Mouse (Mus musculus): Measurements from ENCODE around the gene Luc7l2. TPM values are rescaled to one million over a fixed set of nuclear protein-coding genes. Genes with fewer than 3 reads are reported as not detected.

Luc7l2 gene
- total RNA-seq (2014; rRNA removed) (73.2 and 97.6 TPM in 2 replicates), polyA plus RNA-seq (2015; fragmentation: Nextera tagmentation; extraction: Ambion mirVana) (12.0 and 26.1 TPM in 2 replicates)

DNA sequence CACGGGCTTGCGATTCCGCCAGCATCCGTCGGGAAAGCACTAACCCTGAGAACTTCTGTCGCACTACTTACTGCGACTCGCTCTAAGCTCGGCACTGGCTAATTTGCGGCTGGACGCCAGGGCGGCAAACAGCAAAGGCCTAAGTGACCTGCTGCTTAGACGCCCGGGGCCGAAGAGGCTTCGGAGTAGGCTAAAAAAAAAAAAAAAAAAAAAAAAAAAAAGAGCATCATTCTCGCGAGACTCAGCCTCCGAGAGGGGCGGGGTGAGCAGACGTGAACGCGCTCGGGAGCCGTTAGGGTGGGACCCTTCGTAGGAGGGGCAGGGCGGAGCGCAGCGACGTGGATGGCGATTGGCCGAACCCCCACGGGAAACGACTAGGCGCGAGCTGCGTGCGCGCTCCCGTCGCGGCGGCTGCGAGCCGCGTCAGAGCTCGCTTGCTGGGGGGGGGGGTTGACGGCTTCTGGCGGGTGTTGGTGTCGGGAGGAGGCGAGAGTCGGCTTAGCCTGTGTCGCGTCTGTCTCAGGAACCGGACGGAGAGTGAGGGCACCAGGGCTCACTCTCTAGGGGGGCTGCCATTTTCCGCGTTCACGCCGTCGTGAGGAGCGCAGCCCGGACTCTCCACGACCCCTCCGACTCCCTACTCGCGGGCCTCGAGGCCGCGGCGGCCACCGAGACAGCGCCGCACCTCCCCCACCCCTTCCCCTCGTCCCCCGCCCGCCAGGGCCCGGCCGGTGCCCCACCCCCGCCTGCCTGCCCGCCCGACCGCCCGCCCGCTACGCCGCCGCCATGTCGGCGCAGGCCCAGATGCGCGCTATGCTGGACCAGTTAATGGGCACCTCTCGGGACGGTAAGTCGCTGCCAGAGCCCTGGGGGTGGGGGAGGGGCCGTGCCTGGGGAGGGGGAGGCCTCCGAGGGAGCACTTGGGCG is at the start of gene Luc7l2:
Gene Luc7l2, plus strand, starts transcription at position 273 of the 927 bp plus-strand sequence.
- H3K4me2 ChIP-seq (ENCODE audit: low read depth), result peak within 1 kb of the TSS; percentile 81
- H3K4me3 ChIP-seq (ENCODE audit: low read depth, low read length), result peak within 1 kb of the TSS; percentile 78
- 0 out of 2 replicates have a peak, but pooled peaks cover 5% of the 10 kb centered on the region for H3K4me1 ChIP-seq (ENCODE audit: insufficient read depth)
- ATAC-seq (peak; percentile 90), DNase-seq (peak; percentile 99)
- peak within 1 kb of the TSS; percentile 99 for H3K27ac ChIP-seq (ENCODE audit: low read depth, low read length)
- no peaks in the 10 kb centered on the region for H3K27me3 ChIP-seq (ENCODE audit: insufficient read depth, low read length)
- TF ChIP-seq CTCF (IDR thresholded peaks at IDR 0.05; ENCODE audit: low read depth), result no peak
- no peaks in the 10 kb centered on the region for H3K36me3 ChIP-seq (ENCODE audit: insufficient read depth)
- WGBS, result under 1% methylated on average over 82 of the region's 98 CpGs
- peak within 1 kb of the TSS; percentile 92 for H3K9ac ChIP-seq
- H3K9me3 ChIP-seq (ENCODE audit: low read length), result no peaks in the 10 kb centered on the region

DNA sequence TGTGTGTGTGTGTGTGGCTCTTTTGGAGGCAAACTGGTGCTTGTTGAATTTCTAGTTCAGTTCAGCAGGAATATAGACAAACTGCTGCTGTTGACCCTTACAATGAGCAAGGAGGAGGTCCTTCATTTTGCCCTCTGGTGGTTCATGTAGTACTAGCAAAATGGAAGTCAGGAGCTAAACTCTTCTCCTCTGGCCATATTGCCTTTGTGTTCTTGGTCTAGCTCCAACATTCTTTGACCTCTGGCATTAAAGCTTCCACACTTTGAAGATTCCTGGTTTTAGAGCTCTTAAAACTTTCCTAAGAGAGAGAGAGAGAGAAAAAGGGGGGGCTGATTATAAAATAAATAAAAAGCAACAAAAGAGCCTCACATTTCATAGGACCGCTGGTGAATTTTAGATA is 39.0 kb upstream of the Luc7l2 start:
- ATAC-seq (no peak), DNase-seq (no peak)
- no peak overlapping the region for H3K4me3 ChIP-seq (ENCODE audit: low read depth, low read length)
- no peak overlapping the region for H3K4me2 ChIP-seq (ENCODE audit: low read depth)
- H3K4me1 ChIP-seq (ENCODE audit: insufficient read depth), result no peaks in the 10 kb centered on the region
- H3K36me3 ChIP-seq (ENCODE audit: insufficient read depth), result 0 out of 2 replicates have a peak, but pooled peaks cover 5% of the 10 kb centered on the region
- WGBS, result 96% methylated on average over 1 of the region's 1 CpGs
- H3K27me3 ChIP-seq (ENCODE audit: insufficient read depth, low read length), result no peaks in the 10 kb centered on the region
- TF ChIP-seq CTCF (IDR thresholded peaks at IDR 0.05; ENCODE audit: low read depth), result no peak
- H3K9ac ChIP-seq, result no peak overlapping the region
- no peak overlapping the region for H3K27ac ChIP-seq (ENCODE audit: low read depth, low read length)
- H3K9me3 ChIP-seq (ENCODE audit: low read length), result no peaks in the 10 kb centered on the region

DNA sequence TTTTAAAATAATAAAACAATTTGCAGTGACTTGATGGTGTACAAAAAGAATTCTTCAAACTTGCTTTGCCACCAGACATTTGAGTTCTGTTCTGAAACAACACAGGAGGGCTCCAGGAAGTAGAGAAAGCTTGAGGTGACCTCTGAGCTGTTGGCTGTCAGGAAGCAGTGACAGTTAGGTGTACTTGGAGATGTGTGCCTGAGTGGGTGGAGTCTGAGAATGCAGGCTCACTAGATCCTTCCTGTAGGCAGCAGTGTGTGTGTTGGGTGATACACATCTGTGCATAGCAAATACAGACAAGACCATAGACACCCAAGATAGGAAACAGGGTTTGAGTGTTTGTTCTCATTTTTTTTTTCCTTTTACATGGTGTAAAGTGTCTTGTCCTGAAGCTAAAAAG is 38.3 kb upstream of the Luc7l2 start:
- Histone ChIP-seq H3K4me3 (ENCODE audit: low read depth, low read length) (no peak overlapping the region), H3K27me3 (ENCODE audit: insufficient read depth, low read length) (no peaks in the 10 kb centered on the region), H3K4me1 (ENCODE audit: insufficient read depth) (no peaks in the 10 kb centered on the region), H3K4me2 (ENCODE audit: low read depth) (no peak overlapping the region), H3K9me3 (ENCODE audit: low read length) (no peaks in the 10 kb centered on the region), H3K36me3 (ENCODE audit: insufficient read depth) (0 out of 2 replicates have a peak, but pooled peaks cover 5% of the 10 kb centered on the region), H3K9ac (no peak overlapping the region), H3K27ac (ENCODE audit: low read depth, low read length) (no peak overlapping the region)
- TF ChIP-seq CTCF (IDR thresholded peaks at IDR 0.05; ENCODE audit: low read depth), result no peak
- DNase-seq, result no peak
- no peak for ATAC-seq

DNA sequence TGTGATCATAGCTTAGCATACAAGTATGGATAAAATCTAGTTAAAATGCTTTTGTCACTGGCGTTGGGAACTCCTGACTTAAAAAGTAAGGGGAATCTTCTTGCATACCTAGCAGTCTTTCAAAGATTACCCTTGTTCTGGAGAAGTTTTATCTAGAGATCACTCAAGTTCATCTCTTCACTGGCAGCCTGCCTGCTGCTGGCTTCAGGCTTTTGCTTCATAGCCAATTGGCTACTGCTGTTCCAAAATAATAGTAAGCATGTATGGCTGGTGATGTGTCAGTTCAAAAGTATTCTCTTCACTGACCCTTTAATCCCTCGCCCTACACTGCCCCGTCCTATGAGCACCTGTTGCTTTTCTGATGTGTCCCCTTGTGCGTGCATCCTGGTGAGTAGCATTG is 35.9 kb upstream of the Luc7l2 start:
- no peak overlapping the region for H3K27ac ChIP-seq (ENCODE audit: low read depth, low read length)
- H3K4me3 ChIP-seq (ENCODE audit: low read depth, low read length), result no peak overlapping the region
- no peaks in the 10 kb centered on the region for H3K27me3 ChIP-seq (ENCODE audit: insufficient read depth, low read length)
- ATAC-seq (no peak), DNase-seq (no peak)
- no peak overlapping the region for H3K4me2 ChIP-seq (ENCODE audit: low read depth)
- H3K9ac ChIP-seq, result no peak overlapping the region
- H3K4me1 ChIP-seq (ENCODE audit: insufficient read depth), result no peaks in the 10 kb centered on the region
- WGBS, result 88% methylated on average over 4 of the region's 4 CpGs
- no peaks in the 10 kb centered on the region for H3K36me3 ChIP-seq (ENCODE audit: insufficient read depth)
- H3K9me3 ChIP-seq (ENCODE audit: low read length), result no peaks in the 10 kb centered on the region
- no peak for TF ChIP-seq CTCF (IDR thresholded peaks at IDR 0.05; ENCODE audit: low read depth)

DNA sequence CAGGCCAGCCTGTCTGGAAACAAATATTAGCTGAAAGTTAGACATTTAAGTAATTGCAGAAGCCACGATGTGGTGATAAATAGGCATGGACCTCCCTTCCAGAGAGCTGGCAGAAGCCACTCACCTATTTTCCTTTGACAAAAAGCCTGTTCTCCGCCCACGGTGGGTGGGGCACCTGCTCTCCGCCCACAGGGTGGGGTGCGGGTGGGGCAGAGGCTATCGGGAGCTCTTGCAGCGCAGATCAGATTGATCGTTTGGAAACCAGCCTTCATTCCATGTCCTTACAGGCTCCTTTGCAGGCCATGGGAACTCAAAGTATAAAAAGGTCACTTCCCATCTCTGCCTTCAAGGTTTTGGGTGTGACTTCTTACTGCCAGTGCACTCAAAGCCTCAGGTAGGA is 27.3 kb upstream of the Luc7l2 start:
- 0 out of 2 replicates have a peak, but pooled peaks cover 5% of the 10 kb centered on the region for H3K36me3 ChIP-seq (ENCODE audit: insufficient read depth)
- WGBS, result 24% methylated on average over 8 of the region's 8 CpGs
- no peak overlapping the region for H3K27ac ChIP-seq (ENCODE audit: low read depth, low read length)
- no peaks in the 10 kb centered on the region for H3K9me3 ChIP-seq (ENCODE audit: low read length)
- no peak for ATAC-seq
- no peaks in the 10 kb centered on the region for H3K4me1 ChIP-seq (ENCODE audit: insufficient read depth)
- no peak overlapping the region for H3K4me3 ChIP-seq (ENCODE audit: low read depth, low read length)
- no peak overlapping the region for H3K4me2 ChIP-seq (ENCODE audit: low read depth)
- no peak overlapping the region for H3K9ac ChIP-seq
- DNase-seq, result no peak
- no peak for TF ChIP-seq CTCF (IDR thresholded peaks at IDR 0.05; ENCODE audit: low read depth)
- H3K27me3 ChIP-seq (ENCODE audit: insufficient read depth, low read length), result no peaks in the 10 kb centered on the region

DNA sequence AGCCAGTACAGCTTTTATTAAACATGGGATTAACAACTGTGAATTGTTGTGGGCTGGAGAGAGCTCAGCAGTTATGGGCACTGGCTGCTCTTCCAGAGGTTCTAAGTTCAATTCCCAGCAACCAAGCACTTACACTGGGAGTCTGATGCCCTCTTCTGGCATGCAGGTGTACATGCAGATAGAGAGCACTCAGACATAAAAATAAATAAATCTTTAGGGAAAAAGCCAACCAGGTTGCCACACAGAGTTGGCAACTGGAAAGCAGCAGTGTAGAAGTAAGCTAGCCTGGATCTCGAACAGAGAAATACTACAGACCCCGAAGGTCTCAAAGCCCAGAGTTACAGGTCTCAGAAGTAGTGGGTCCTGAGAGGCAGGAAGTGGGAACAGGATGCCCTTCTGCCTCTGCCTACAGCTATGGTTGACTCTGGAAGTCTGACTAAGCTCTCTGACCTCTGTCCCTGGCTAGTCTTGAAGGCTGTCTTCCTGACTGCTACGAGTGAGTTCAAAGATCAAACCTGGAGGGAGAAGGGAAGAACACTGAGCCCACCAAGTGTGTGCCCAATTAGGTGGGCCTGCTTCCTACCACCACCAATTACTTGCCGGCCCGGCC is 19.8 kb upstream of the Luc7l2 start:
- TF ChIP-seq CTCF (IDR thresholded peaks at IDR 0.05; ENCODE audit: low read depth), result peak; percentile 68
- DNase-seq (peak; percentile 18), ATAC-seq (no peak)

More for the DNA sequence above, 19.8 kb upstream of the Luc7l2 start:
- H3K27me3 ChIP-seq (ENCODE audit: insufficient read depth, low read length), result no peaks in the 10 kb centered on the region
- H3K9ac ChIP-seq, result no peak overlapping the region
- H3K27ac ChIP-seq (ENCODE audit: low read depth, low read length), result no peak overlapping the region
- WGBS, result 59% methylated on average over 5 of the region's 5 CpGs
- H3K4me1 ChIP-seq (ENCODE audit: insufficient read depth), result 0 out of 2 replicates have a peak, but pooled peaks cover 4% of the 10 kb centered on the region
- no peaks in the 10 kb centered on the region for H3K36me3 ChIP-seq (ENCODE audit: insufficient read depth)
- H3K4me2 ChIP-seq (ENCODE audit: low read depth), result no peak overlapping the region
- no peak overlapping the region for H3K4me3 ChIP-seq (ENCODE audit: low read depth, low read length)
- no peaks in the 10 kb centered on the region for H3K9me3 ChIP-seq (ENCODE audit: low read length)

Data from forebrain, postnatal 0 days (tissue).